Mouse (Mus musculus) ovary, postnatal 14 days (tissue): ENCODE results near the gene Cks1b.

Experiments
- DNase-seq: peaks from one replicate; pipeline ENCODE4 v3.0.0; 2022; ENCODE audit warnings: low spot score

The Cks1b gene

GRCm38 (mm10) chr3:89395806-89396653 is 22.2 kb downstream of the Cks1b start:
- no peak for DNase-seq

DNA sequence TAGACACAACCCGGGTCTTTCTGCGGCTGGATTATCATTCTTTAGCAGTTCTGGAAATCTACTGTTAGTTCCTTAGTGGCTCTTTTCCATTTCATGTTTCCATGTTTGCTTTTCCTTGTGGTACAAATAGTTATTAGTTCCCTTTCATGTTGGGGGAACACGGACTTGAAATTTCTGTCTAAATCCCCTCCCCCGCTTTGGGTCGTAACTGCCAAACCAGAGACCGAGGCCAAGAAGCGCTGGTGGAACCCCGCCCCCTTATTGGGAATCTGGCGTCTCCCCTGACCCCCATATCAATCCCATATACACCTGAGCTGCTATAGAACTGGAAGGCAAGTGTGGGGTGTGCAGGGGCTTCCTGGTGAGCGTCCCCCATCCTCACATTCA is 22.8 kb downstream of the Cks1b start:
- no peak for DNase-seq

GRCm38 (mm10) chr3:89394894-89395256 is 23.3 kb downstream of the Cks1b start:
- no peak for DNase-seq

DNA sequence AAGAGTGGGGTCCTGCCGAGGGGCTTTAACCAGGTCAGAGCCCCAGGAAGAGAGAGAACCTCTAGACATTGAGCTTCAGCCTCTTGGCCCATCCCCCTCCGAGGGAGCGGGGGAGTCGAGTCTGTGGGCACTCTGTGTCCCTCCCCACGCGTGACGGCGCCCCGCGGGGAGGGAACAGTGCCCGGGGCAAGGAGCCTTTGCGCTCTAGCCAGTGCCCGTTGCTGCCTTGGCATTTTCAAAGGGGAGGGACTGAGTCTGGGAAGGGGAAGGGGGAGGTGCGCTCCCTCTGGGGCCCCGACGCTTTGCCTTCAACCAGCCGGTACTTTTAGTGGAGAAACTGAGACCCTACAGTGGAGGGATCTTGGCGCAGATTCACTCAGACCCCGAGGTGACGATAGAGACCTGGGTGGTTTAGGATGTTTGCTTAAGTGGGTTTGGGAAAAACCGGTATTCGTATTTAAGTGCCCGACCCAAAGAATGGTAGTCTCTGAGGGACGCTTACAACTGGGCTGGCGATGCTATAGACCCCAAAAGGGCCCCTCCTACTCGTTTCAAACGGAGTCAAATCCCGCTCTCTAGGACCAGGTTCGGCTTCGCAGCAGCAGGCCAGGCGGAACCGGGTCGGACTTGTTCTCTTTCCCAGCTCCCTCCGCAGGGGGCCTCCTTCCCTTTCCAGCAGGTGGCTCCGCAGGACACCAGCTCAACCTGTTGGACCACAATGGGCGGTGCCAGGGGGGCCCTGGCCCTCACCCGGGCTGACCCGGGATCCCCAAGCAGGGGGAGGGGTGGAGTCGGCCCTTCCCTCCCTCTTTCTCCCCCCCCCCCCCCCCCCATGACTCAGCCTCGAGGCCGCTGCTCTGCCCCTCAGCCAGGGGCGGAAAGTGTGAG is 23.9 kb downstream of the Cks1b start, which contains the start of gene Zbtb7b:
Gene Zbtb7b (minus strand): TSS at position 771 of the 888 bp plus-strand sequence.
- DNase-seq, result peak; percentile 80

DNA sequence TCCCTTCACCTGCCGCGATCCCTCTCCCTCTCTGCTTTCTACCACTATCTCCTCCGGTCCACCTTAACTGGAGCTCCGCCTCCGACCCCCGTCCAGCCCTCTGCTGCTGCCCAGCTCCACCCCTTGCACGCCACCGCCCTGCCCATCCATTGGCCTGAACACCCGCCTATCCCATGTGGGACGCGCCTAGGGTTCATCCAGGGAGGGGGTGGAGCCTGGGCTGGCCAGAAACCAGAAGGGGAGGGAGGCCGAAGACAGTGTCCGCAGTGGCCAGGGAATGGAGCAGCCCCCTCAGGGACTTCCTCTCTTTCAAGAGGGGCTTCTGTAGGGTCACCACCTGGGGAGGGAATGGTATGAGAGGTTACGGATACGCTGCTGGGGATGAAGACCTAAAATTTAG is 24.6 kb downstream of the Cks1b start:
- DNase-seq, result peak; percentile 98

DNA sequence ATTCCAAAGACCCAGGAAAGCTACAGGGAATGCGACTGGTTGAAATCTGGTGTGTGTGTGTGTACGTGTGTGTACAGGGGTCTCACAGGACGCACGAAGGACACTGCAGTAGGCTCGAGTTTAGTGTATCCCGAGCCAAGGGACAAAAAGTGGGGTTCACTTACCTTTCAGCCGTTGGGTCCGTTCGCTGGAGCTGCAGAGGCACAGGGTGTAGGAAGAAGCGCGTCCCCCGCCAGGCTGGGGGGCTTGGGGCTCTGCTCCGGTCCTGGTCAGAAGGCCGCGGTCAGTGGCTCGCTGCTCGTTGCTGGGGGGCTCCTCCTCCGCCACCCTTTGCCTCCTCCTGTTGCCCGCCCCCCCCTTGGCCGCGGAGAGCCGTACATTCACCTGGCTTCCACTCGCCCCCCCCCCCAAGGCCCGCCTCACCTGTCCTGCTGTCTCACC is 25.3 kb downstream of the Cks1b start:
- no peak for DNase-seq

DNA sequence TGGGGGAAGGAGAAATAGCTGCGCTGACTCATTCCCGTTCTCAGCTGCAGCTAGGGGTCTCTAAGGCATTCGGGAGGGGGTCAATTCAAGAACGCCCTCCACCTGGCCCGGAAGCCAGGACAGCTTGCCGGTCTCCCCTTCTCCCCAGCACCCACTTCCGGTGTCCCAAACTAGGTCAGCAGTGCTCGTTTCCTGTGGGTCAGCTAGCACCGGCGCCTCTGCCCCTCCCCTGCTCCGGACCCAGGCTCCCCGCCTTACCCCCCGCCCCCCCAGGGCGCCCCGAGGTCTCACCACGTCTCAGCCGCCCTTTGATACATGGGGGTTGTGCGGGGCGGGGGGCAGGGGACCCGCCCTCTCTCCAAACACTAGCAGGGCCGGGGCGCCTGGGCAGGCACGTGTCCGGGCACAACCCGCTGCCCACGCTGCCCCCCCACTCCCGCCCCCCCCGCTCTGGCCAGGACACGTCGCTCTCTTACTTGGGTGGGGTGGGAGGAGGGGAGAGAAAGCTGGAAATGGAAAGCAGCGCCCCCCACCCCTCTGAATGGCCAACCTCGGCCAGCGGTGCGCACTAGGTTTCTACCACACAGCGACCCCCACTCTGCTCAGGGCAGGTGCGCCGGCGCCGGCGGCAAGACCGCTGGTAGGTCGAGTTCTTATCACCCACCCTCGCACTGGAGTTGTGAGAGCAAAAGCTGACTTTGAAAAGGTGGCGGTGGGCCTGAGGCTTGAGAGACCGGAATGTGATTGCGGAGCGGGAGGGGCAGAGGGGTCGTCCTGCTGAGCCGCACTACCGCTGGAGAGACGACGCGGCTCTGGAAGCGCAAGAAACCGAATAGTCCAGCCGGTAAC is 26.3 kb downstream of the Cks1b start:
- DNase-seq, result no peak

DNA sequence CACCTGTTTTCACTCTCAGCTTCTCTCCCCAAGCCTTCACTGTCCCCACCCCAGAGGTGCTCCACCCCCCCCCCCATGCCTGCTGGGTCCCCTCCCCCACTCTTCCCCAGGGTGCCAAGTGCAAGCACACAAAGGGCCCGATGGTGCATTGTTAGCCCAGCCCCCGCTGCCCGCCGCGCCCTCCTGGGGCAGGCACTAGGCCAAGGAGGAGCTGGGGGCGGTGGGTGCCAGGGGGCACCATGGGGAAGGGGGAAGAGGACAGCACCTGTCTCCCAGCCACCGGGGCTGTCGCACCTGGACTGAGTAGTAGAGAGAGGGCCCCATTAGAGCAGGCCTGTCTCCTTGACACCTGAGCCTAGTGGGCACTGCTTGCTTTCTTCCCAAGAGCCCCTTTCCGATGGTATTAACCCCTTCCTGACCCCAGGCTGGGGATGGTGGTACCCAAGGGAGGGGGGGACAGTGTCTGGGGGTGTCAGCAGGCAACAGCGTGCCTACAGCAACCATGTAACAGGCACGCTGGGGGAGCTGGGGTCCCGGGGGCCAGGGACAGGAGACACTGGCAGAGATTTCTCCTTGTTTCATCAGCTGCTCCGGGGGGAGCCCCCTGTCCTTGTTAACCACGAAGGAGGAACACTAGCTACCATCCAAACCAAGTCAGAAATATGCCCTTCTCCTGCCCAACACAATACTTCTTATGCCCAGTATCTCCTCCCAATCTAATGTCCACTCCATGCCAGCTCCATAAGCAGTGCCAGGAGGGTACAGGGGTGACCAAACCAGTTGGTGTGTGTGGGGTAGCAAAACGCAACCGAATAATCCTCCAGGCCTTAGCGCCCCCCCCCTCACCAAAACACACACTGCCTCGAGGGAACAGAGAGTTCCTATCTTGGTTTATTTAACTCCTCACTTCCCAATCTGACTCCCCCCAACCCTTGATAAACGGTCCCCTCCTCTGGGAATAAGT is 27.2 kb downstream of the Cks1b start:
- DNase-seq, result no peak

GRCm38 (mm10) chr3:89390111-89390515 is 28.1 kb downstream of the Cks1b start:
- no peak for DNase-seq

- DNase-seq, result no peak
Observed at GRCm38 (mm10) chr3:89388901-89389740, 29.1 kb downstream of the Cks1b start.

DNA sequence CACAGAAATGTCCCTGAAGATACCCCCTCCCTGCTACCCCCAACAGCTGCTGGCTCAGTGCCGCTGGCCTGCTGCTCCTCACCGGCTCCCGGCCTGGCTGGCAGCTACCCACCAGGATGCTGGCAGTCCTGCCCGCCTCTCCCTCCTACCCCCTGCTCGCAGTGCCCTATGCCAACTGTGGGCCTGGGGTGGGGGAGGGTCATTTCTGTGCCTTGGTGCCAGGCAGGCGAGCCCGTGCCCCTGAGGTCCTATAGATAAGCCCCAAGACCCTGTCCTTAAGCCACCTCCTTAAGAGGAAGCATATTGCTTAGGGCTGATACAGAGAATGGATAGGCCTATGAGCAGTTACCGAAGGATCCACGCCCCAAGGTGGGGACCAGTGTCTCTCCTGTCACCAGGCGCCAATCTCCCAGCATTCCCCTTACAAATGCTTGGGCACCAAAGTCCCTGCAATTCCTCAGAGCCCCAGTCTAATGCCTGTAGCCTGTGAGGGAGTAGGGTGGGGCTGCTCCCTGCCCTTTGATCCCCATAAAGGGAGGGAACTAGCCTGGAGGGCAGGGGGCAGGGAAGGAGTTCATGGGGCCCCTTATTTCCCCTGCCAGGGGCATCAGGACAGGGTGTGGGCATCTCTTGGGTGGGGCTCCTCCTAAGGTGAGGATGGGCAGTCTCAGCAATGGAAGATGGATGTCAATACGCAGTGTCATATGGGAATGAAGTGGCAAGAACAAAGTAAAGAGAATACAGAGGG is 29.9 kb downstream of the Cks1b start:
- DNase-seq, result peak; percentile 61

GRCm38 (mm10) chr3:89387632-89388031 is 30.6 kb downstream of the Cks1b start:
- DNase-seq, result no peak

- DNase-seq, result no peak
Observed at GRCm38 (mm10) chr3:89386438-89387420, 31.5 kb downstream of the Cks1b start.

DNA sequence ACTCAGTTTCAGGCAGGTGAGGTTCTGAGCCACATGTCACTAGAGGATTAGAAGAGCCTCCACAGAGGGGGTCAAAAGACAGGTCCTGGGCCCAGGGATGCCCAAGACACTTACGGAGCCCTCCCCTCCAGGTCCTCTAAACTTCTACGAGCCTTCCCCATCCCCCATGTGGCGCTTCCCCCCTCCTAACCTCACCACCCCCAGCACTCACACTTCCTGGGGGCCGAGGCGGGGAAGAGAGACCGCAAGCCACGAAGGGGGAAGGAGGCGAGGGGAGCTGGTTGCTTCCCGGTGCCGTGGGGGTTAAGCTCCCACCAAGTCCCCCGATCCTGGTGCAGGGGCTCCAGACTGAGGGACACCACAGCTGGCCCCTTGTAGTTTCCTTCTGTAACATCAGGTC is 32.7 kb downstream of the Cks1b start:
- no peak for DNase-seq

GRCm38 (mm10) chr3:89384331-89385076 is 33.7 kb downstream of the Cks1b start:
- DNase-seq, result no peak

DNA sequence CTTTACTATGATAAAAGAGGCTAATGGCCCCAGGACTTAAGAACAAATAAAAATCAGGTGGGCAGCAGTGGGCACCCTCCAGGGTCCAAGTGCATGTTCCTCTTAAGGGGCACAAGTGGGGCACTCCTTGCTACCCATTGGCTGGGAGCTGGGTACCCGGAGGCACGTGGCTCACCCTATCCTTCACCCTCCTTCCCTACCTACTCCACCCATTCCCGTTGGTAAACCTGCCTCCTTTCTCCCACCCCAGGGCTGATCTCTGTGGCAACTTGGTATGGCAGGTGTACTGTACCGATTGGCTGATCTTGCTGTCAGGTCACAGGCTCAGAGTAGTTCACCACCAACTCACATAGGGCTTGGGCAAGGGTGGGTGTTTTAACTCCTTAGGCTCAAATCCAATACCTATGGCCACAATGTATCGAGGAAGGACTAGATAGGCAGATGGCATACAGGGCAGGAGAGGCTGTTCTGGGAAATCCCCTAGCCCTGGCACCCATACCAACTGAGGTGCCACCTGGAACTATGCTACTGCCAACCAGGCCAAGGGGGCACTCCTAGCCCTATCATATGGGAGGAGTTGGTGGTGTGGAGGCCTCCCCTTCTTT is 34.4 kb downstream of the Cks1b start:
- no peak for DNase-seq

GRCm38 (mm10) chr3:89382950-89383349 is 35.2 kb downstream of the Cks1b start:
- DNase-seq, result no peak
